Mouse (Mus musculus): ENCODE measurements around the gene Adcy9. TPM values are rescaled to one million over a fixed set of nuclear protein-coding genes. Genes with fewer than 3 reads are reported as not detected.

Gene Adcy9
- polyA plus RNA-seq, 1 experiment from 2014 or later = 2.8 TPM

- Histone ChIP-seq H3K27me3 (replicated peaks; ENCODE audit: control insufficient read depth, insufficient read depth, low read length) (no peaks in the 10 kb centered on the region), H3K4me3 (replicated peaks; ENCODE audit: low read length) (no peak overlapping the region), H3K9ac (replicated peaks; ENCODE audit: low read depth, low read length) (no peak overlapping the region), H3K27ac (ENCODE audit: low read length) (no peak overlapping the region), H3K36me3 (ENCODE audit: control insufficient read depth, insufficient read depth) (no peaks in the 10 kb centered on the region), H3K4me2 (ENCODE audit: low read length) (no peak overlapping the region), H3K4me1 (replicated peaks; ENCODE audit: control insufficient read depth, insufficient read depth, low read length) (peaks cover 5% of the 10 kb centered on the region), H3K9me3 (ENCODE audit: control insufficient read depth, low read length) (no peaks in the 10 kb centered on the region)
- ATAC-seq = no peak
- WGBS = 83% methylated on average over 2 of the region's 2 CpGs
These were observed 144.1 kb downstream of the Adcy9 start for GRCm38 (mm10) chr16:4276151-4276550.

- Histone ChIP-seq H3K36me3 (ENCODE audit: control insufficient read depth, insufficient read depth) (no peaks in the 10 kb centered on the region), H3K27ac (ENCODE audit: low read length) (no peak overlapping the region), H3K4me2 (ENCODE audit: low read length) (no peak overlapping the region), H3K9me3 (ENCODE audit: control insufficient read depth, low read length) (no peaks in the 10 kb centered on the region), H3K27me3 (replicated peaks; ENCODE audit: control insufficient read depth, insufficient read depth, low read length) (no peaks in the 10 kb centered on the region), H3K4me3 (replicated peaks; ENCODE audit: low read length) (no peak overlapping the region), H3K4me1 (replicated peaks; ENCODE audit: control insufficient read depth, insufficient read depth, low read length) (peaks cover 5% of the 10 kb centered on the region), H3K9ac (replicated peaks; ENCODE audit: low read depth, low read length) (no peak overlapping the region)
- ATAC-seq = peak; percentile 31; the same call in 1 of the 2 replicates
- 37% methylated on average over 12 of the region's 12 CpGs for WGBS
These were observed 146.4 kb downstream of the Adcy9 start for GRCm38 (mm10) chr16:4273702-4274476.

- H3K36me3 ChIP-seq (ENCODE audit: control insufficient read depth, insufficient read depth) = no peaks in the 10 kb centered on the region
- ATAC-seq = no peak
- no peaks in the 10 kb centered on the region for H3K9me3 ChIP-seq (ENCODE audit: control insufficient read depth, low read length)
- WGBS = 81% methylated on average over 3 of the region's 3 CpGs
- peaks cover 13% of the 10 kb centered on the region for H3K4me1 ChIP-seq (replicated peaks; ENCODE audit: control insufficient read depth, insufficient read depth, low read length)
- no peak overlapping the region for H3K27ac ChIP-seq (ENCODE audit: low read length)
- H3K4me3 ChIP-seq (replicated peaks; ENCODE audit: low read length) = no peak overlapping the region
- H3K4me2 ChIP-seq (ENCODE audit: low read length) = no peak overlapping the region
- no peak overlapping the region for H3K9ac ChIP-seq (replicated peaks; ENCODE audit: low read depth, low read length)
- H3K27me3 ChIP-seq (replicated peaks; ENCODE audit: control insufficient read depth, insufficient read depth, low read length) = no peaks in the 10 kb centered on the region
These were observed 148.0 kb downstream of the Adcy9 start for GRCm38 (mm10) chr16:4272254-4272653.

- no peak for ATAC-seq
- H3K9ac ChIP-seq (replicated peaks; ENCODE audit: low read depth, low read length) = no peak overlapping the region
These were observed 149.4 kb downstream of the Adcy9 start for GRCm38 (mm10) chr16:4270911-4271310.

GRCm38 (mm10) chr16:4267857-4268666 is 152.2 kb downstream of the Adcy9 start:
- Histone ChIP-seq H3K4me1 (replicated peaks; ENCODE audit: control insufficient read depth, insufficient read depth, low read length) (peaks cover 8% of the 10 kb centered on the region), H3K9ac (replicated peaks; ENCODE audit: low read depth, low read length) (peak overlapping the region; percentile 50), H3K27ac (ENCODE audit: low read length) (no peak overlapping the region), H3K9me3 (ENCODE audit: control insufficient read depth, low read length) (no peaks in the 10 kb centered on the region), H3K36me3 (ENCODE audit: control insufficient read depth, insufficient read depth) (no peaks in the 10 kb centered on the region), H3K4me2 (ENCODE audit: low read length) (peak overlapping the region; percentile 59), H3K4me3 (replicated peaks; ENCODE audit: low read length) (peak overlapping the region; percentile 40), H3K27me3 (replicated peaks; ENCODE audit: control insufficient read depth, insufficient read depth, low read length) (no peaks in the 10 kb centered on the region)
- WGBS = 6% methylated on average over 40 of the region's 40 CpGs
- ATAC-seq = peak; percentile 73

More at GRCm38 (mm10) chr16:4270911-4271310, 149.4 kb downstream of the Adcy9 start:
- Histone ChIP-seq H3K27me3 (replicated peaks; ENCODE audit: control insufficient read depth, insufficient read depth, low read length) (no peaks in the 10 kb centered on the region), H3K4me2 (ENCODE audit: low read length) (no peak overlapping the region), H3K27ac (ENCODE audit: low read length) (no peak overlapping the region), H3K4me3 (replicated peaks; ENCODE audit: low read length) (no peak overlapping the region), H3K4me1 (replicated peaks; ENCODE audit: control insufficient read depth, insufficient read depth, low read length) (peaks cover 13% of the 10 kb centered on the region), H3K9me3 (ENCODE audit: control insufficient read depth, low read length) (no peaks in the 10 kb centered on the region), H3K36me3 (ENCODE audit: control insufficient read depth, insufficient read depth) (no peaks in the 10 kb centered on the region)
- 6% methylated on average over 1 of the region's 1 CpGs for WGBS

GRCm38 (mm10) chr16:4267453-4267852 is 152.8 kb downstream of the Adcy9 start:
- peaks cover 8% of the 10 kb centered on the region for H3K4me1 ChIP-seq (replicated peaks; ENCODE audit: control insufficient read depth, insufficient read depth, low read length)
- H3K4me3 ChIP-seq (replicated peaks; ENCODE audit: low read length) = no peak overlapping the region
- no peak overlapping the region for H3K9ac ChIP-seq (replicated peaks; ENCODE audit: low read depth, low read length)
- no peak overlapping the region for H3K27ac ChIP-seq (ENCODE audit: low read length)
- H3K9me3 ChIP-seq (ENCODE audit: control insufficient read depth, low read length) = no peaks in the 10 kb centered on the region
- H3K4me2 ChIP-seq (ENCODE audit: low read length) = peak overlapping the region; percentile 59; the same call in 1 of the 2 replicates
- ATAC-seq = 0 out of 2 replicates have a peak, but pooled peaks have one; percentile 15
- WGBS = 56% methylated on average over 9 of the region's 9 CpGs
- no peaks in the 10 kb centered on the region for H3K36me3 ChIP-seq (ENCODE audit: control insufficient read depth, insufficient read depth)
- H3K27me3 ChIP-seq (replicated peaks; ENCODE audit: control insufficient read depth, insufficient read depth, low read length) = no peaks in the 10 kb centered on the region

GRCm38 (mm10) chr16:4265351-4265750 is 154.9 kb downstream of the Adcy9 start:
- Histone ChIP-seq H3K27ac (ENCODE audit: low read length) (no peak overlapping the region), H3K36me3 (ENCODE audit: control insufficient read depth, insufficient read depth) (no peaks in the 10 kb centered on the region), H3K4me2 (ENCODE audit: low read length) (no peak overlapping the region), H3K27me3 (replicated peaks; ENCODE audit: control insufficient read depth, insufficient read depth, low read length) (no peaks in the 10 kb centered on the region), H3K4me1 (replicated peaks; ENCODE audit: control insufficient read depth, insufficient read depth, low read length) (peaks cover 8% of the 10 kb centered on the region), H3K9ac (replicated peaks; ENCODE audit: low read depth, low read length) (no peak overlapping the region), H3K4me3 (replicated peaks; ENCODE audit: low read length) (no peak overlapping the region), H3K9me3 (ENCODE audit: control insufficient read depth, low read length) (no peaks in the 10 kb centered on the region)
- ATAC-seq = no peak
- 56% methylated on average over 5 of the region's 5 CpGs for WGBS

- H3K4me1 ChIP-seq (replicated peaks; ENCODE audit: control insufficient read depth, insufficient read depth, low read length) = peaks cover 8% of the 10 kb centered on the region
- H3K9ac ChIP-seq (replicated peaks; ENCODE audit: low read depth, low read length) = no peak overlapping the region
- ATAC-seq = no peak
- H3K36me3 ChIP-seq (ENCODE audit: control insufficient read depth, insufficient read depth) = no peaks in the 10 kb centered on the region
- H3K27me3 ChIP-seq (replicated peaks; ENCODE audit: control insufficient read depth, insufficient read depth, low read length) = no peaks in the 10 kb centered on the region
- 86% methylated on average over 3 of the region's 3 CpGs for WGBS
- H3K9me3 ChIP-seq (ENCODE audit: control insufficient read depth, low read length) = no peaks in the 10 kb centered on the region
- H3K4me3 ChIP-seq (replicated peaks; ENCODE audit: low read length) = no peak overlapping the region
- no peak overlapping the region for H3K4me2 ChIP-seq (ENCODE audit: low read length)
- no peak overlapping the region for H3K27ac ChIP-seq (ENCODE audit: low read length)
These were observed 156.8 kb downstream of the Adcy9 start for GRCm38 (mm10) chr16:4263486-4263885.

- Histone ChIP-seq H3K4me1 (replicated peaks; ENCODE audit: control insufficient read depth, insufficient read depth, low read length) (no peaks in the 10 kb centered on the region), H3K4me2 (ENCODE audit: low read length) (no peak overlapping the region), H3K36me3 (ENCODE audit: control insufficient read depth, insufficient read depth) (no peaks in the 10 kb centered on the region), H3K27me3 (replicated peaks; ENCODE audit: control insufficient read depth, insufficient read depth, low read length) (no peaks in the 10 kb centered on the region), H3K9ac (replicated peaks; ENCODE audit: low read depth, low read length) (no peak overlapping the region), H3K9me3 (ENCODE audit: control insufficient read depth, low read length) (no peaks in the 10 kb centered on the region), H3K4me3 (replicated peaks; ENCODE audit: low read length) (no peak overlapping the region), H3K27ac (ENCODE audit: low read length) (no peak overlapping the region)
- 94% methylated on average over 2 of the region's 2 CpGs for WGBS
- ATAC-seq = no peak
These were observed 162.8 kb downstream of the Adcy9 start for GRCm38 (mm10) chr16:4257546-4257945.
